Mouse (Mus musculus) layer of hippocampus, adult 9-10 months (tissue): ENCODE data around the gene Crhbp.

Experiments used
- DNase-seq: peaks from one replicate; pipeline ENCODE4 v3.0.0; 2022; ENCODE audit warnings: low spot score

The Crhbp gene

GRCm38 (mm10) chr13:95444824-95445223 is at the start of gene Crhbp:
TSS of gene Crhbp (minus strand) at chr13:95444924.
- no peak for DNase-seq

GRCm38 (mm10) chr13:95493296-95493695 is 48.6 kb upstream of the Crhbp start:
- no peak for DNase-seq

GRCm38 (mm10) chr13:95491327-95491726 is 46.6 kb upstream of the Crhbp start:
- no peak for DNase-seq

- no peak for DNase-seq
These were observed 39.9 kb upstream of the Crhbp start for GRCm38 (mm10) chr13:95484664-95485063.

GRCm38 (mm10) chr13:95481428-95481827 is 36.7 kb upstream of the Crhbp start:
- peak; percentile 87 for DNase-seq

- DNase-seq, result no peak
These were observed 34.1 kb upstream of the Crhbp start, which contains the start of gene S100z for GRCm38 (mm10) chr13:95478671-95479413. TSS of gene S100z (minus strand) at chr13:95478721.

GRCm38 (mm10) chr13:95477173-95477572 is 32.4 kb upstream of the Crhbp start:
- DNase-seq, result no peak

GRCm38 (mm10) chr13:95475124-95475523 is 30.4 kb upstream of the Crhbp start:
- no peak for DNase-seq

GRCm38 (mm10) chr13:95474294-95474693 is 29.6 kb upstream of the Crhbp start:
- DNase-seq, result no peak

- no peak for DNase-seq
These were observed 26.2 kb upstream of the Crhbp start for GRCm38 (mm10) chr13:95470970-95471369.

- no peak for DNase-seq
These were observed 6.8 kb upstream of the Crhbp start for GRCm38 (mm10) chr13:95451529-95451928.

- DNase-seq, result no peak
These were observed 6.0 kb upstream of the Crhbp start for GRCm38 (mm10) chr13:95450636-95451210.

GRCm38 (mm10) chr13:95449730-95450129 is 5.0 kb upstream of the Crhbp start:
- DNase-seq, result no peak

- DNase-seq, result no peak
These were observed 433 bp downstream of the Crhbp start for GRCm38 (mm10) chr13:95444291-95444690.

GRCm38 (mm10) chr13:95443376-95444233 is 1.1 kb downstream of the Crhbp start:
- no peak for DNase-seq

GRCm38 (mm10) chr13:95442901-95443300 is 1.8 kb downstream of the Crhbp start:
- DNase-seq, result no peak

GRCm38 (mm10) chr13:95439569-95439968 is 5.2 kb downstream of the Crhbp start:
- no peak for DNase-seq

GRCm38 (mm10) chr13:95431760-95432159 is 13.0 kb downstream of the Crhbp start:
- no peak for DNase-seq

- DNase-seq, result no peak
These were observed 17.2 kb downstream of the Crhbp start for GRCm38 (mm10) chr13:95427499-95427898.

- no peak for DNase-seq
These were observed 18.3 kb downstream of the Crhbp start for GRCm38 (mm10) chr13:95426421-95426820.

GRCm38 (mm10) chr13:95425484-95425883 is 19.2 kb downstream of the Crhbp start:
- no peak for DNase-seq

GRCm38 (mm10) chr13:95424932-95425331 is 19.8 kb downstream of the Crhbp start:
- DNase-seq, result no peak
